Mouse (Mus musculus): ENCODE data around the gene Hdac4. TPM values are rescaled to one million over a fixed set of nuclear protein-coding genes. Genes with fewer than 3 reads are reported as not detected.

Gene Hdac4
- polyA plus RNA-seq, 1 experiment: 21.2 TPM

GRCm38 (mm10) chr1:92028158-92028557 lies 167.3 kb downstream of the Hdac4 start:
- no peaks in the 10 kb centered on the region for H3K27me3 ChIP-seq (ENCODE audit: control insufficient read depth, insufficient read depth, insufficient read length)
- TF ChIP-seq USF1 (IDR thresholded peaks at IDR 0.05; ENCODE audit: low read depth): no peak
- no peak for TF ChIP-seq POLR2A (IDR thresholded peaks at IDR 0.05; ENCODE audit: insufficient read length, low read depth)
- peaks cover 2% of the 10 kb centered on the region for H3K79me2 ChIP-seq (ENCODE audit: control insufficient read depth, insufficient read depth)
- H3K36me3 ChIP-seq (ENCODE audit: control insufficient read depth, insufficient read depth): peaks cover 14% of the 10 kb centered on the region
- no peak overlapping the region for H3K4me3 ChIP-seq
- no peak overlapping the region for H3K4me2 ChIP-seq (ENCODE audit: low read depth)
- H3ac ChIP-seq (ENCODE audit: control insufficient read depth, insufficient read length): no peak overlapping the region

- Histone ChIP-seq H3K4me2 (ENCODE audit: low read depth) (no peak overlapping the region), H3ac (ENCODE audit: control insufficient read depth, insufficient read length) (no peak overlapping the region), H3K27me3 (ENCODE audit: control insufficient read depth, insufficient read depth, insufficient read length) (no peaks in the 10 kb centered on the region), H3K79me2 (ENCODE audit: control insufficient read depth, insufficient read depth) (peaks cover 3% of the 10 kb centered on the region), H3K36me3 (ENCODE audit: control insufficient read depth, insufficient read depth) (peaks cover 20% of the 10 kb centered on the region), H3K4me3 (no peak overlapping the region)
- TF ChIP-seq MYOD1 (IDR thresholded peaks at IDR 0.05; ENCODE audit: control insufficient read depth in 1 of 3, insufficient read length in 2 of 3, low read depth in 2 of 3): no peak
- TF ChIP-seq REST (IDR thresholded peaks at IDR 0.05; ENCODE audit: insufficient read depth, insufficient read length): no peak
- no peak for TF ChIP-seq TCF3 (IDR thresholded peaks at IDR 0.05; ENCODE audit: insufficient read length, low read depth)
- no peak for TF ChIP-seq TCF12 (IDR thresholded peaks at IDR 0.05; ENCODE audit: insufficient read depth, poor library complexity, severe bottlenecking)
- TF ChIP-seq MAX (IDR thresholded peaks at IDR 0.05; ENCODE audit: low read depth): no peak
- no peak for TF ChIP-seq POLR2AphosphoS2 (IDR thresholded peaks at IDR 0.05; ENCODE audit: insufficient read length, low read depth)
- TF ChIP-seq SRF (IDR thresholded peaks at IDR 0.05; ENCODE audit: control insufficient read depth, insufficient read length, low read depth): no peak
- no peak for TF ChIP-seq CEBPB (IDR thresholded peaks at IDR 0.05; ENCODE audit: insufficient read depth, poor library complexity, severe bottlenecking)
- no peak for TF ChIP-seq USF1 (IDR thresholded peaks at IDR 0.05; ENCODE audit: low read depth)
Observed at GRCm38 (mm10) chr1:92026351-92026750, 169.1 kb downstream of the Hdac4 start.

- TF ChIP-seq MYOD1 (IDR thresholded peaks at IDR 0.05; ENCODE audit: control insufficient read depth in 1 of 3, insufficient read length in 2 of 3, low read depth in 2 of 3) (no peak), MYOG (IDR thresholded peaks at IDR 0.05; ENCODE audit: control insufficient read depth in 1 of 3, insufficient read depth in 1 of 3, insufficient read length in 2 of 3, low read depth in 2 of 3) (no peak), SRF (IDR thresholded peaks at IDR 0.05; ENCODE audit: control insufficient read depth, insufficient read length, low read depth) (no peak), CEBPB (IDR thresholded peaks at IDR 0.05; ENCODE audit: insufficient read depth, poor library complexity, severe bottlenecking) (no peak), POLR2A (IDR thresholded peaks at IDR 0.05; ENCODE audit: insufficient read length, low read depth) (no peak), E2F4 (IDR thresholded peaks at IDR 0.05; ENCODE audit: insufficient read depth) (no peak), POLR2AphosphoS2 (IDR thresholded peaks at IDR 0.05; ENCODE audit: insufficient read length, low read depth) (no peak), TCF3 (IDR thresholded peaks at IDR 0.05; ENCODE audit: insufficient read length, low read depth) (no peak), REST (IDR thresholded peaks at IDR 0.05; ENCODE audit: insufficient read depth, insufficient read length) (no peak), MAX (IDR thresholded peaks at IDR 0.05; ENCODE audit: low read depth) (no peak), TCF12 (IDR thresholded peaks at IDR 0.05; ENCODE audit: insufficient read depth, poor library complexity, severe bottlenecking) (no peak), USF1 (IDR thresholded peaks at IDR 0.05; ENCODE audit: low read depth) (no peak)
- H3K27me3 ChIP-seq (ENCODE audit: control insufficient read depth, insufficient read depth, insufficient read length): no peaks in the 10 kb centered on the region
- H3K4me3 ChIP-seq: no peak overlapping the region
- no peak overlapping the region for H3ac ChIP-seq (ENCODE audit: control insufficient read depth, insufficient read length)
- peaks cover 17% of the 10 kb centered on the region for H3K79me2 ChIP-seq (ENCODE audit: control insufficient read depth, insufficient read depth)
- H3K4me2 ChIP-seq (ENCODE audit: low read depth): no peak overlapping the region
- H3K36me3 ChIP-seq (ENCODE audit: control insufficient read depth, insufficient read depth): peaks cover 12% of the 10 kb centered on the region
Observed at GRCm38 (mm10) chr1:92023906-92024305, 171.6 kb downstream of the Hdac4 start.

- no peak for TF ChIP-seq REST (IDR thresholded peaks at IDR 0.05; ENCODE audit: insufficient read depth, insufficient read length)
- TF ChIP-seq POLR2AphosphoS2 (IDR thresholded peaks at IDR 0.05; ENCODE audit: insufficient read length, low read depth): no peak
- no peak for TF ChIP-seq USF1 (IDR thresholded peaks at IDR 0.05; ENCODE audit: low read depth)
- no peak for TF ChIP-seq MAX (IDR thresholded peaks at IDR 0.05; ENCODE audit: low read depth)
- no peak for TF ChIP-seq MYOD1 (IDR thresholded peaks at IDR 0.05; ENCODE audit: control insufficient read depth in 1 of 3, insufficient read length in 2 of 3, low read depth in 2 of 3)
- TF ChIP-seq SRF (IDR thresholded peaks at IDR 0.05; ENCODE audit: control insufficient read depth, insufficient read length, low read depth): no peak
- TF ChIP-seq TCF3 (IDR thresholded peaks at IDR 0.05; ENCODE audit: insufficient read length, low read depth): no peak
- no peak for TF ChIP-seq POLR2A (IDR thresholded peaks at IDR 0.05; ENCODE audit: insufficient read length, low read depth)
- TF ChIP-seq CEBPB (IDR thresholded peaks at IDR 0.05; ENCODE audit: insufficient read depth, poor library complexity, severe bottlenecking): no peak
- no peak for TF ChIP-seq TCF12 (IDR thresholded peaks at IDR 0.05; ENCODE audit: insufficient read depth, poor library complexity, severe bottlenecking)
- no peak for TF ChIP-seq MYOG (IDR thresholded peaks at IDR 0.05; ENCODE audit: control insufficient read depth in 1 of 3, insufficient read depth in 1 of 3, insufficient read length in 2 of 3, low read depth in 2 of 3)
- no peak for TF ChIP-seq E2F4 (IDR thresholded peaks at IDR 0.05; ENCODE audit: insufficient read depth)
- Histone ChIP-seq H3K79me2 (ENCODE audit: control insufficient read depth, insufficient read depth) (peaks cover 23% of the 10 kb centered on the region), H3K4me2 (ENCODE audit: low read depth) (no peak overlapping the region)
Observed at GRCm38 (mm10) chr1:92022009-92022408, 173.5 kb downstream of the Hdac4 start.

GRCm38 (mm10) chr1:92015938-92016672 lies 179.4 kb downstream of the Hdac4 start:
- Histone ChIP-seq H3K79me2 (ENCODE audit: control insufficient read depth, insufficient read depth) (peaks cover 20% of the 10 kb centered on the region), H3ac (ENCODE audit: control insufficient read depth, insufficient read length) (no peak overlapping the region), H3K4me2 (ENCODE audit: low read depth) (no peak overlapping the region), H3K4me3 (no peak overlapping the region), H3K36me3 (ENCODE audit: control insufficient read depth, insufficient read depth) (peaks cover 16% of the 10 kb centered on the region), H3K27me3 (ENCODE audit: control insufficient read depth, insufficient read depth, insufficient read length) (no peaks in the 10 kb centered on the region)
- TF ChIP-seq TCF12 (IDR thresholded peaks at IDR 0.05; ENCODE audit: insufficient read depth, poor library complexity, severe bottlenecking) (no peak), MYOG (IDR thresholded peaks at IDR 0.05; ENCODE audit: control insufficient read depth in 1 of 3, insufficient read depth in 1 of 3, insufficient read length in 2 of 3, low read depth in 2 of 3) (peak in 1 of 3 experiments; percentile 39), MYOD1 (IDR thresholded peaks at IDR 0.05; ENCODE audit: control insufficient read depth in 1 of 3, insufficient read length in 2 of 3, low read depth in 2 of 3) (peak in 2 of 3 experiments; percentile 38 to 83)

More at GRCm38 (mm10) chr1:92022009-92022408, 173.5 kb downstream of the Hdac4 start:
- H3K36me3 ChIP-seq (ENCODE audit: control insufficient read depth, insufficient read depth): peaks cover 18% of the 10 kb centered on the region
- H3K4me3 ChIP-seq: no peak overlapping the region
- H3ac ChIP-seq (ENCODE audit: control insufficient read depth, insufficient read length): no peak overlapping the region
- H3K27me3 ChIP-seq (ENCODE audit: control insufficient read depth, insufficient read depth, insufficient read length): no peaks in the 10 kb centered on the region

Data from myocyte (in vitro differentiated cells).